Mouse (Mus musculus) intestine, postnatal 0 days (tissue): Measurements from ENCODE around the gene Engase. TPM values are rescaled to one million over a fixed set of nuclear protein-coding genes. Genes with fewer than 3 reads are reported as not detected.
A peak's percentile ranks its signal among the peaks of the same experiment; 100 is the strongest.

Experiments
- ATAC-seq: fragments of 200-750 bp; cut with Nextera tagmentation; 2 replicates; pipeline ENCODE4 v1.8.0; 2017; ENCODE audit warnings: mild to moderate bottlenecking, moderate TSS enrichment, moderate library complexity
- H3K27ac ChIP-seq: fragments of 300-500 bp; sonication (generic); 2 replicates; pipeline ENCODE4 v1.5.1; 2014; ENCODE audit warnings: mild to moderate bottlenecking, low read depth, low read length, moderate library complexity
- H3K27me3 ChIP-seq: fragments of 300-500 bp; sonication (generic); replicated peaks from 2 replicates; pipeline ENCODE4 v1.6.1; 2014; ENCODE audit warnings: low read length, mixed read lengths; ENCODE audit not compliant: control insufficient read depth, insufficient read depth
- H3K36me3 ChIP-seq: fragments of 300-500 bp; sonication (generic); 2 replicates; pipeline ENCODE4 v1.6.1; 2014; ENCODE audit warnings: mild to moderate bottlenecking, moderate library complexity; ENCODE audit not compliant: control insufficient read depth, insufficient read depth
- H3K4me1 ChIP-seq: fragments of 300-500 bp; sonication (generic); replicated peaks from 2 replicates; pipeline ENCODE4 v1.6.1; 2014; ENCODE audit warnings: antibody characterized with exemption, low read length, mixed read lengths; ENCODE audit not compliant: control insufficient read depth, insufficient read depth
- H3K4me2 ChIP-seq: fragments of 300-500 bp; sonication (generic); replicated peaks from 2 replicates; pipeline ENCODE4 v1.6.1; 2014; ENCODE audit warnings: low read depth, mild to moderate bottlenecking, moderate library complexity
- H3K4me3 ChIP-seq: fragments of 300-500 bp; sonication (generic); 2 replicates; pipeline ENCODE4 v1.5.1; 2014; ENCODE audit warnings: low read depth, low read length
- H3K9ac ChIP-seq: fragments of 300-500 bp; sonication (generic); 2 replicates; pipeline ENCODE4 v1.6.1; 2014; ENCODE audit warnings: mild to moderate bottlenecking, low read depth, low read length
- H3K9me3 ChIP-seq: fragments of 300-500 bp; sonication (generic); 2 replicates; pipeline ENCODE4 v1.6.1; 2016; ENCODE audit warnings: mixed run types; ENCODE audit not compliant: control insufficient read depth
- CTCF ChIP-seq: sonication (generic); IDR thresholded peaks from 2 replicates; pipeline ENCODE4 v1.5.1; 2016; ENCODE audit warnings: low read depth, mild to moderate bottlenecking, control low read depth, antibody characterized with exemption, moderate library complexity
- WGBS: fragments of 180-500 bp; shearing (Covaris S2); extraction: QIAGEN DNeasy Blood & Tissue Kit; methylation state at CpG from one replicate; pipeline ENCODE4 v1.1.7; 2014; 5-methylcytosine and 5-hydroxymethylcytosine counted together
- polyA plus RNA-seq: library from polyadenylated mRNA; unstranded; fragments of >200 nt; fragmentation: Nextera tagmentation; extraction: Ambion mirVana; gene quantifications from 2 replicates; pipeline ENCODE4 v1.2.1, GENCODE M21; 2015

The Engase gene
- polyA plus RNA-seq, 1 experiment from 2014 or later = 11.3 TPM

DNA sequence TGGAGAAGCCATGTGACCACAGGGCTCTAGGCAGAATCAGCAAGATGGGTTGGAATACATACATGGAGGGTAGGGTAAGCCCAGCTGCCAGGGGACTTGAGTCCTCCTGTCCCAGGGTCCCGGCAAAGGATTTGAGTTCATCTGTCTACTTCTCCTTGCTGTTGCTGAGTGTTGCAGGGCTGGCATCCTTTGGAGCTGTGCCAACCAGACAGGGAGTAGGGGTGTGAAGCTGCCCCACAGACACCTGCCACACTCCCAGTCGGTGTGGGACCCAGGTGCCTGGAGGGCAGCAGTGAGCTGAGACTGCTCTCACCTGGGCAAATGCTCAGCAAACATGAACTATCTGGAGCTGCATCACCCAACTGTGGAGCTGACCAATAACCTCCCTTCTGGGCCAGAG lies 44.3 kb downstream of the Engase start:
- TF ChIP-seq CTCF = no peak
- no peaks in the 10 kb centered on the region for H3K27me3 ChIP-seq
- H3K36me3 ChIP-seq = no peaks in the 10 kb centered on the region
- H3K27ac ChIP-seq = no peak overlapping the region
- no peak for ATAC-seq
- WGBS = 91% methylated on average over 2 of the region's 2 CpGs
- no peaks in the 10 kb centered on the region for H3K4me1 ChIP-seq
- no peak overlapping the region for H3K9ac ChIP-seq
- no peak overlapping the region for H3K4me2 ChIP-seq
- no peak overlapping the region for H3K4me3 ChIP-seq
- no peaks in the 10 kb centered on the region for H3K9me3 ChIP-seq

DNA sequence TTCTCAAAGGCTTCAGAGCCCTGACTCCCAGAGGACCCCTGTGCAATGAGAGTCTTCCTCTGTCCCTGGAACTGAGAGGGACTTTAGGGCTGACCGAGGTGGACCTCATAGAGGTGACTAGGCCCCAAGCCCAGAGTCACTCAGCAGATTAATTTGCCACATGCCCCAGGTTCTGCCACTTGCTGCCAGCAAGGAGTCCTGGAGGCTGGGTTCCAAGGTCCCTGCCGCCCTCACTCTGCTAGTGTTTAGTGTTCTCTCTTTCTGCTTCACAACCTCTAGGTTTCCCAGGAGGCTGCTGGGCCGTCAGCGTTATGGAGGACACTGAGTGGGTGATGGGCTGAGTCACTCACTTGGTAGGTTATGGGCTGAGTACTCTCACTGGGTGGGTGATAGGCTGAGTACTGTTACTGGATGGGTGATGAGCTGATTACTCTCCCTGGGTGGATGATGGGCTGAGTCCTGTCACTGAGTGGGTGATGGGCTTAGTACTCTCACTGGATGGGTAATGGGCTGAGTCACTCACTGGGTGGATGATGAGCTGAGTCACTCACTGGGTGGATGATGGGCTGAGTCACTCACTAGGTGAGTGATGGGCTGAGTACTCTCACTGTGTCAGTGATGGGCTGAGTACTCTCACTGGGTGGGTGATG lies 47.0 kb downstream of the Engase start:
- no peaks in the 10 kb centered on the region for H3K36me3 ChIP-seq
- no peak overlapping the region for H3K9ac ChIP-seq
- H3K27ac ChIP-seq = no peak overlapping the region
- no peaks in the 10 kb centered on the region for H3K4me1 ChIP-seq
- TF ChIP-seq CTCF = no peak
- H3K27me3 ChIP-seq = no peaks in the 10 kb centered on the region
- no peak overlapping the region for H3K4me2 ChIP-seq
- 83% methylated on average over 4 of the region's 4 CpGs for WGBS
- no peak overlapping the region for H3K4me3 ChIP-seq
- no peak for ATAC-seq
- H3K9me3 ChIP-seq = no peaks in the 10 kb centered on the region

DNA sequence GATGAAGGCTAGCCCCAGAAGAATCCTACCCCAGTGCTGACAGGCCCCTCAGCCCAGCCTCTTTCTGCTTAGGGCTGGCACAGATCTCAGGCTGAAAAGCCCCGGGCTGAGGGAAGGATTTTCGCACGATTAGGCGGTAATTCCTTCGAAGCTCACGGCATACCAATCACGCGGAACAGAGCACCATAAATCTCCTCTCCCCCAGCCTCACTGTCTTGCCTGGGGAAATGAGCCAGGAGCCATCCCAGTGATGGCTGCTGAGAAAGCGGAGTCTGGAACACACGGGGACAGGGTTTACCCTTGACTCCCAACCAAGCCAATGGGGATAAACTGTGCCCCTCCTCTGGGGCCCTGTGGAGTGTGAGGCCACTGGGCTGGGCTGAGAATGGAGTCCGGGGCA lies 48.4 kb downstream of the Engase start:
- 41% methylated on average over 11 of the region's 11 CpGs for WGBS
- no peak for ATAC-seq
- H3K4me2 ChIP-seq = no peak overlapping the region

DNA sequence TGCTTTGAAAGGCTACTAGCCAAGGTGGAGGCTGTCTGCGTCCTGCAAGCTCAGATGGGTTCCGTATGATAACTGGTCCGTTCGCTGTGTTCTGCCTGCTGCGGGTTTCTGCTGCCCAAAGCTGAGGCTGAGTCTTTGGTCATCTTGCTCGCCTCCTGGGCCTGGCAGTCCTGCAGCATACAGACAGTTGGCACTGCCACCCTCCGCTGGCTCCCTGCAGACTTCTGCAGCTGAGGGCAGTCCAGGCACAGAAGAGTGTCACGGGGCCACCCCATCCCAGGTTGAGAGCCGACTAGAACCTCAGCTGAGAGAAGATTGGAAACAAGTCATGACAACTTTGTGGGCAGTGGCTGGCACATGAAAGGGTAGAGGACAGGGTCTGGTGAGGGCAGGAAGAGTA lies 52.1 kb downstream of the Engase start:
- H3K4me1 ChIP-seq = no peaks in the 10 kb centered on the region
- ATAC-seq = no peak
- H3K4me3 ChIP-seq = no peak overlapping the region
- TF ChIP-seq CTCF = no peak
- WGBS = 94% methylated on average over 9 of the region's 9 CpGs
- H3K27me3 ChIP-seq = no peaks in the 10 kb centered on the region
- H3K36me3 ChIP-seq = no peaks in the 10 kb centered on the region
- H3K27ac ChIP-seq = no peak overlapping the region
- H3K9me3 ChIP-seq = no peaks in the 10 kb centered on the region
- H3K9ac ChIP-seq = no peak overlapping the region
- H3K4me2 ChIP-seq = no peak overlapping the region

More for the DNA sequence above, 48.4 kb downstream of the Engase start:
- TF ChIP-seq CTCF = no peak
- Histone ChIP-seq H3K4me1 (no peaks in the 10 kb centered on the region), H3K27me3 (no peaks in the 10 kb centered on the region), H3K9ac (no peak overlapping the region), H3K36me3 (no peaks in the 10 kb centered on the region), H3K9me3 (no peaks in the 10 kb centered on the region), H3K27ac (no peak overlapping the region), H3K4me3 (no peak overlapping the region)

DNA sequence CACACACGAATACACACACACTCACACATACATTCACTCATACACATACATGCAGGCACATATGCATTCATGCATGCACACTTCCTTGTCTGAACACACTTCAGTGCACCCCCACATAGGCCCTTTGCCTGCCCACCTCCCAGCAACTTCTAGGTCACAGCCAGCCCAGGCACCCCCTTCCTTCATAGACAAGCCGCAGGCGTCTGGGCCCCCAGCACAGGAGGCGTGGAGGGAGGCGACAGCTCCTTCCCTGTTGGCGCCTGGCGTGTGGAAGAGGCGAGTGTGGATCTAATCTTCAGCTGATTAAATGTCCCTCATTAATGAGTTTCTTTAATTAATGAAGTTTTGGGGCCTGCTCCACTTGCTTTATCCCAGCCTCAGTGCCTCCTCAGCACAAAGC lies 53.7 kb downstream of the Engase start:
- ATAC-seq = no peak
- 71% methylated on average over 8 of the region's 8 CpGs for WGBS
- Histone ChIP-seq H3K4me1 (no peaks in the 10 kb centered on the region), H3K4me3 (no peak overlapping the region), H3K4me2 (no peak overlapping the region), H3K27me3 (no peaks in the 10 kb centered on the region), H3K9me3 (no peaks in the 10 kb centered on the region), H3K27ac (no peak overlapping the region), H3K36me3 (no peaks in the 10 kb centered on the region), H3K9ac (no peak overlapping the region)
- TF ChIP-seq CTCF = no peak

DNA sequence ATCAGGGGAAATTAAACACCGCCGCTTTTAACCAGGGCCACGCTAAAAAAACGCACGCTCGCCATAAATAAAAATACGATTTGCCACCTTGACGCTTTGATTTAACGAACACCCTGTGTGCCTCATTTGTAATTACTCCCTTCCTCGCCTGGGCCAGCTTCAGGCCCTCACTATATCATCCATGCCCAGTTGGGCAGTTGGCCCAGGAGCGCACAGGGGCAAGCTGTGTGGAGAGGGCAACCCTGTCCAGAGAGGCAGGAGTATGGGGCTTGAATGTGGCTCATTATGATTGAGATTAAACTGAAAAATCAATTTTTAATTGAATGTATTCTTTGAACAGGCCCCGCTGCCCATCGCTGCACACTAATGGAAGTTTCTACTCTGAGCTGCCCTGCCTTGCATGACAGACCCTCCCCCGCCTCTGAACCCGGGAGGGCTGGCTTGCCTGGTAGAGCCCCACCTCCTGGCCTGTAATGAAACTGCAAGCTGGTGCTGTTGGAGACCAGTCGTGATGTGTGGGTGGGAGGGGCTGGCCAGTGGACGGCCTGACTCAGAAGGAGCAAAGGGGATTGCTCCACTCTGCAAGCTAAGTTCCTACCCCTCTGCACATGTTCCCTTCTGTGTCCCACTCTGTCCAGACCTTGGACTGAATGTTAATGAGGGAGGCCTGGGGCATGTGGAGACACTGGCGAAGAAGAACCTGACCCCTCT lies 57.9 kb downstream of the Engase start:
- Histone ChIP-seq H3K4me3 (no peak overlapping the region), H3K4me1 (no peaks in the 10 kb centered on the region), H3K36me3 (no peaks in the 10 kb centered on the region), H3K9me3 (no peaks in the 10 kb centered on the region), H3K27me3 (no peaks in the 10 kb centered on the region), H3K9ac (no peak overlapping the region), H3K27ac (no peak overlapping the region), H3K4me2 (no peak overlapping the region)
- no peak for ATAC-seq
- 39% methylated on average over 18 of the region's 18 CpGs for WGBS
- peak; percentile 61 for TF ChIP-seq CTCF
